Mouse (Mus musculus): ENCODE results near the gene S100a7a. TPM values are rescaled to one million over a fixed set of nuclear protein-coding genes. Genes with fewer than 3 reads are reported as not detected.

The S100a7a gene
- polyA plus RNA-seq, 1 experiment from 2014 or later: not detected

GRCm38 (mm10) chr3:90664219-90664618 lies 10.4 kb downstream of the S100a7a start:
- Histone ChIP-seq H3K9me3 (ENCODE audit: control insufficient read depth, low read length) (no peaks in the 10 kb centered on the region), H3K4me3 (ENCODE audit: low read depth, low read length) (no peak overlapping the region), H3K27ac (ENCODE audit: low read depth, low read length) (no peak overlapping the region), H3K9ac (ENCODE audit: low read length) (no peak overlapping the region), H3K27me3 (ENCODE audit: control insufficient read depth, insufficient read depth, low read length) (no peaks in the 10 kb centered on the region), H3K36me3 (ENCODE audit: control insufficient read depth, insufficient read depth, low read length) (no peaks in the 10 kb centered on the region), H3K4me2 (ENCODE audit: low read depth) (no peak overlapping the region), H3K4me1 (ENCODE audit: control insufficient read depth, insufficient read depth, low read length) (no peaks in the 10 kb centered on the region)
- DNase-seq (ENCODE audit: low spot score): no peak
- 87% methylated on average over 2 of the region's 2 CpGs for WGBS
- no peak for ATAC-seq (ENCODE audit: insufficient read depth, low FRiP score, low TSS enrichment)

- no peak within 1 kb of the TSS for H3K4me2 ChIP-seq (ENCODE audit: low read depth)
- WGBS: 84% methylated on average over 8 of the region's 8 CpGs
- DNase-seq (ENCODE audit: low spot score): no peak
- no peaks in the 10 kb centered on the region for H3K27me3 ChIP-seq (ENCODE audit: control insufficient read depth, insufficient read depth, low read length)
- H3K27ac ChIP-seq (ENCODE audit: low read depth, low read length): no peak within 1 kb of the TSS
- H3K36me3 ChIP-seq (ENCODE audit: control insufficient read depth, insufficient read depth, low read length): no peaks in the 10 kb centered on the region
- H3K4me3 ChIP-seq (ENCODE audit: low read depth, low read length): no peak within 1 kb of the TSS
- H3K4me1 ChIP-seq (ENCODE audit: control insufficient read depth, insufficient read depth, low read length): no peaks in the 10 kb centered on the region
- no peaks in the 10 kb centered on the region for H3K9me3 ChIP-seq (ENCODE audit: control insufficient read depth, low read length)
- no peak for ATAC-seq (ENCODE audit: insufficient read depth, low FRiP score, low TSS enrichment)
- H3K9ac ChIP-seq (ENCODE audit: low read length): no peak within 1 kb of the TSS
These were observed 15.0 kb downstream of the S100a7a start, which contains the start of gene S100a8 for GRCm38 (mm10) chr3:90668846-90669245. S100a8 (plus strand) TSS chr3:90668978.

GRCm38 (mm10) chr3:90678656-90679055 lies 24.8 kb downstream of the S100a7a start:
- ATAC-seq (ENCODE audit: insufficient read depth, low FRiP score, low TSS enrichment): no peak
- Histone ChIP-seq H3K4me2 (ENCODE audit: low read depth) (no peak overlapping the region), H3K36me3 (ENCODE audit: control insufficient read depth, insufficient read depth, low read length) (no peaks in the 10 kb centered on the region), H3K9me3 (ENCODE audit: control insufficient read depth, low read length) (no peaks in the 10 kb centered on the region), H3K4me3 (ENCODE audit: low read depth, low read length) (no peak overlapping the region), H3K4me1 (ENCODE audit: control insufficient read depth, insufficient read depth, low read length) (no peaks in the 10 kb centered on the region), H3K27ac (ENCODE audit: low read depth, low read length) (no peak overlapping the region), H3K27me3 (ENCODE audit: control insufficient read depth, insufficient read depth, low read length) (no peaks in the 10 kb centered on the region), H3K9ac (ENCODE audit: low read length) (no peak overlapping the region)
- 71% methylated on average over 3 of the region's 3 CpGs for WGBS
- DNase-seq (ENCODE audit: low spot score): no peak

- H3K4me2 ChIP-seq (ENCODE audit: low read depth): no peak overlapping the region
These were observed 30.1 kb downstream of the S100a7a start for GRCm38 (mm10) chr3:90683929-90684328.

GRCm38 (mm10) chr3:90686835-90687234 lies 33.0 kb downstream of the S100a7a start:
- H3K36me3 ChIP-seq (ENCODE audit: control insufficient read depth, insufficient read depth, low read length): no peaks in the 10 kb centered on the region
- no peak overlapping the region for H3K27ac ChIP-seq (ENCODE audit: low read depth, low read length)
- no peak overlapping the region for H3K9ac ChIP-seq (ENCODE audit: low read length)
- WGBS: 81% methylated on average over 2 of the region's 2 CpGs
- H3K4me1 ChIP-seq (ENCODE audit: control insufficient read depth, insufficient read depth, low read length): no peaks in the 10 kb centered on the region
- no peaks in the 10 kb centered on the region for H3K9me3 ChIP-seq (ENCODE audit: control insufficient read depth, low read length)
- no peaks in the 10 kb centered on the region for H3K27me3 ChIP-seq (ENCODE audit: control insufficient read depth, insufficient read depth, low read length)
- ATAC-seq (ENCODE audit: insufficient read depth, low FRiP score, low TSS enrichment): no peak
- no peak for DNase-seq (ENCODE audit: low spot score)
- no peak overlapping the region for H3K4me3 ChIP-seq (ENCODE audit: low read depth, low read length)
- H3K4me2 ChIP-seq (ENCODE audit: low read depth): no peak overlapping the region

More at GRCm38 (mm10) chr3:90683929-90684328, 30.1 kb downstream of the S100a7a start:
- H3K27me3 ChIP-seq (ENCODE audit: control insufficient read depth, insufficient read depth, low read length): no peaks in the 10 kb centered on the region
- no peaks in the 10 kb centered on the region for H3K36me3 ChIP-seq (ENCODE audit: control insufficient read depth, insufficient read depth, low read length)
- H3K9me3 ChIP-seq (ENCODE audit: control insufficient read depth, low read length): no peaks in the 10 kb centered on the region
- ATAC-seq (ENCODE audit: insufficient read depth, low FRiP score, low TSS enrichment): no peak
- DNase-seq (ENCODE audit: low spot score): no peak
- H3K4me3 ChIP-seq (ENCODE audit: low read depth, low read length): no peak overlapping the region
- no peaks in the 10 kb centered on the region for H3K4me1 ChIP-seq (ENCODE audit: control insufficient read depth, insufficient read depth, low read length)
- H3K27ac ChIP-seq (ENCODE audit: low read depth, low read length): no peak overlapping the region
- 95% methylated on average over 3 of the region's 3 CpGs for WGBS
- H3K9ac ChIP-seq (ENCODE audit: low read length): no peak overlapping the region

- Histone ChIP-seq H3K4me2 (ENCODE audit: low read depth) (no peak overlapping the region), H3K27me3 (ENCODE audit: control insufficient read depth, insufficient read depth, low read length) (no peaks in the 10 kb centered on the region), H3K36me3 (ENCODE audit: control insufficient read depth, insufficient read depth, low read length) (no peaks in the 10 kb centered on the region), H3K4me1 (ENCODE audit: control insufficient read depth, insufficient read depth, low read length) (no peaks in the 10 kb centered on the region), H3K9me3 (ENCODE audit: control insufficient read depth, low read length) (no peaks in the 10 kb centered on the region), H3K4me3 (ENCODE audit: low read depth, low read length) (no peak overlapping the region), H3K9ac (ENCODE audit: low read length) (no peak overlapping the region), H3K27ac (ENCODE audit: low read depth, low read length) (no peak overlapping the region)
- no peak for DNase-seq (ENCODE audit: low spot score)
- no peak for ATAC-seq (ENCODE audit: insufficient read depth, low FRiP score, low TSS enrichment)
- 81% methylated on average over 2 of the region's 2 CpGs for WGBS
These were observed 39.7 kb downstream of the S100a7a start for GRCm38 (mm10) chr3:90693496-90693895.

- H3K4me3 ChIP-seq (ENCODE audit: low read depth, low read length): no peak within 1 kb of the TSS
- no peak within 1 kb of the TSS for H3K9ac ChIP-seq (ENCODE audit: low read length)
- H3K27ac ChIP-seq (ENCODE audit: low read depth, low read length): no peak within 1 kb of the TSS
- DNase-seq (ENCODE audit: low spot score) (no peak), ATAC-seq (ENCODE audit: insufficient read depth, low FRiP score, low TSS enrichment) (no peak)
- H3K9me3 ChIP-seq (ENCODE audit: control insufficient read depth, low read length): no peaks in the 10 kb centered on the region
- 68% methylated on average over 3 of the region's 3 CpGs for WGBS
- no peaks in the 10 kb centered on the region for H3K27me3 ChIP-seq (ENCODE audit: control insufficient read depth, insufficient read depth, low read length)
- no peak within 1 kb of the TSS for H3K4me2 ChIP-seq (ENCODE audit: low read depth)
- no peaks in the 10 kb centered on the region for H3K36me3 ChIP-seq (ENCODE audit: control insufficient read depth, insufficient read depth, low read length)
- no peaks in the 10 kb centered on the region for H3K4me1 ChIP-seq (ENCODE audit: control insufficient read depth, insufficient read depth, low read length)
These were observed 41.8 kb downstream of the S100a7a start, which contains the start of gene S100a9 for GRCm38 (mm10) chr3:90695613-90696012. S100a9 (minus strand) TSS chr3:90695721.

GRCm38 (mm10) chr3:90702244-90702643 lies 48.4 kb downstream of the S100a7a start:
- Histone ChIP-seq H3K9ac (ENCODE audit: low read length) (no peak overlapping the region), H3K4me2 (ENCODE audit: low read depth) (no peak overlapping the region), H3K27me3 (ENCODE audit: control insufficient read depth, insufficient read depth, low read length) (no peaks in the 10 kb centered on the region), H3K4me1 (ENCODE audit: control insufficient read depth, insufficient read depth, low read length) (no peaks in the 10 kb centered on the region), H3K9me3 (ENCODE audit: control insufficient read depth, low read length) (no peaks in the 10 kb centered on the region), H3K4me3 (ENCODE audit: low read depth, low read length) (no peak overlapping the region), H3K36me3 (ENCODE audit: control insufficient read depth, insufficient read depth, low read length) (no peaks in the 10 kb centered on the region), H3K27ac (ENCODE audit: low read depth, low read length) (no peak overlapping the region)
- DNase-seq (ENCODE audit: low spot score) (no peak), ATAC-seq (ENCODE audit: insufficient read depth, low FRiP score, low TSS enrichment) (no peak)
- WGBS: 92% methylated on average over 2 of the region's 2 CpGs
